Mouse (Mus musculus) layer of hippocampus, adult 9-10 months (tissue): ENCODE results near the gene Cmas.

Experiments
- DNase-seq: peaks from one replicate; pipeline ENCODE4 v3.0.0; 2022; ENCODE audit warnings: low spot score

Gene Cmas

DNA sequence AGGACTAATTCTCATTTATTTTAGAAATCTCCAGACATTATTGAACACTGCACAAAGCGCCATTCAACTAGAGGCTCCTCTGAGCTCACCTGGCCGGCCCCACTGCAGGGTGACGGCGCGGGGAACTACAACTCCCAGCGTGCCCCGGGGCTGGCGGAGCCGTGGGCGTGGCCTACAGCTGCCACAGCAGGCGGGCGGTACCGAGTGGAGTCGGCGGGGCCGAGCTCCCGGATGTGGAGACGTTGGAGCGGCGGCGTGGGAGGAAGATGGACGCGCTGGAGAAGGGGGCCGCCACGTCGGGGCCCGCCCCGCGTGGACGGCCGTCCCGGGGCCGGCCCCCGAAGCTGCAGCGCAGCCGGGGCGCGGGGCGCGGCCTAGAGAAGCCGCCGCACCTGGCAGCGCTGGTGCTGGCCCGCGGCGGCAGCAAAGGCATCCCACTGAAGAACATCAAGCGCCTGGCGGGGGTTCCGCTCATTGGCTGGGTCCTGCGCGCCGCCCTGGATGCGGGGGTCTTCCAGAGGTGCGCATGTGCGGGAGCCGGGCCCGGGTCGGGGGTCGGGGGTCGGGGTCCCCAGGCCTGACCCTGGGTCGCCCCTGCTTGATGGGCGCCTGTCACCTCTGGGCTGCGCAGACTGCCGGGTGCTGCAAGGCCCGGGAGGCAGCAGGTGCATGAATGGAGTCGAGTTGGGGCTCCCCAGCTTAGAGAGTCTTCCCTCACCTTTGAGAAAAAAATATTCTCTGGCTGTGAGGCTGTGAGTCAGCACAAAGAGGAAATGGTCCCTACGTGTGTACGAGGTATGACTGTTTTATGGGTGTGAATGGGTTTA is at the start of gene Cmas:
TSS of gene Cmas (plus strand) at position 180 of the 827 bp plus-strand sequence.
- peak; percentile 59 for DNase-seq

DNA sequence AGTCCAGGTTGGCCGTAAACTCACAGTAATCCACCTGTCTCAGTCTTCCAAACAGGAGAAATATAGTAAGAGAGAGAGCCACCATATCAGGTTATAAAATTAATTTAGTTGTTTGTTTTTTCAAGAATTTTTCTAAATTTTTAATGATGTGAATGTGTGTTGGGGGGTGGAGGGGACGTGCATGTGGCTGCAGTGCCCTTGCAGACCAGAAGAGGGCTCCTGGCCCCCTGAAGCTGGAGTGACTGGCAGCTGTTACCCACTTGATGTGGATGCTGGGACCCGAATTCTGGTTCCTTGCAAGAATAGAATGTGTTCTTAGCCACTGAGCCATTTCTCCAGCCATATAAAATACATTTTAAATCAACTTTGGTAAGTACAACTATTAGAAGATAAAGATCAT is 49.8 kb upstream of the Cmas start:
- no peak for DNase-seq

- DNase-seq: no peak
Observed at GRCm38 (mm10) chr6:142708369-142708768, 48.1 kb upstream of the Cmas start.

- DNase-seq: no peak
Observed at GRCm38 (mm10) chr6:142710690-142711089, 45.8 kb upstream of the Cmas start.

DNA sequence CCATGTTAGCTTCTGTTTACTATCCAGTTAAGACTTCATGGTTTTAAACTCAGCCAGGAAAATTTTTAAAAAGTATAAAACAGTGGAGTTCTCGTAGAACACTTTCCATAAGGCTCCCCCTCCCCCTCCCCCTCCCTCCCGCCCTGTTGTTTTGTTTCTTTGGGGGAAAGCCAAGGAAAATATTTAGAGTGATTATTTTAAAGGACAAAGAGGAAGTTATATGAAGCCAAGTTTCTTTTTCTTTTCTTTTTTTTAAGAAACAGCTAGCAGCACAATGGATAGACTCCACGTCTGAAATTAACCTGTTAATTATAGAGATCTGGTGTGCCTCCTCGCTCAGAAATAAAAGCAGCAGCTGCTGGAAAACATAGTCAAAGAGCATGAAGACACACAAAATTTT is 45.4 kb upstream of the Cmas start:
- no peak for DNase-seq

DNA sequence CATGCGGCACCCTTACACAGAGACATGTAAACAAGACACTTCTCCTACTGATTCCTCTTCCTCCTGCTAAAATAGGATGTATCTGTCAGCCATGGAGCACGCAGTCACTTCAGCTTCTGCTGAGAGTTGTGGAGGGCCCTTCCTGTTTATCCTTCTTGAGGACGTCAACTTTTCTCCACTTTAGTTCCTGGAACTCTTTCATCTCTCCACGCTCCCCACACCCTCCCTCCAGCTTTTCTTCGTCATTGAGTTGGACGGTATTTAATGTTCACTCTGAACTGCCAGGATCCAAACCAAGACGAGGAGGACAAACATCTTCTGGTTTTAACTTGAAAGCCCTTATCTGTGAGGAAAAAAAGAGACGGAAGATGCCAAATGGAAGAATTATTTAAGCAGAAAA is 41.5 kb upstream of the Cmas start:
- DNase-seq: no peak

- no peak for DNase-seq
Observed at GRCm38 (mm10) chr6:142717186-142717585, 39.3 kb upstream of the Cmas start.

DNA sequence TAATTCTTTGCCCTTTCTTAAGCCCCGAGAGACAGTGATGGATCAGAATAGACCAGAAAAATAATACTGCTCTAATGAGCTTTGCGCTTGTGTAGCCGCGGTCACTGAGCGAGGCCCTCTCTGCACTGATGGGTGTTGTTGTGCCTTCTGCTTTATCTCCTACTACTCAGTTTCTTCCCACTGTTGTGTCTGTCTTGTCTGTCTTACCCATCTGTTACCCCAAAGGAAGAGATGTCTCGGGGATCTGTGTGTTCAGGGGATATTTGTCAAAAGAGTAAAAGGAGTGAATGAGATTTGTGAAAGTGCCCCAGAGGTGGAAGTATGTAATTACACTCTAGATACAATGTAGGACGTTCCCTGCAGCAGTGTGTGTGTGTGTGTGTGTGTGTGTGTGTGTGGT is 38.3 kb upstream of the Cmas start:
- peak; percentile 11 for DNase-seq

GRCm38 (mm10) chr6:142720641-142721040 is 35.8 kb upstream of the Cmas start:
- DNase-seq: no peak

- DNase-seq: no peak
Observed at GRCm38 (mm10) chr6:142721731-142722130, 34.8 kb upstream of the Cmas start.

GRCm38 (mm10) chr6:142726032-142726431 is 30.5 kb upstream of the Cmas start:
- no peak for DNase-seq

DNA sequence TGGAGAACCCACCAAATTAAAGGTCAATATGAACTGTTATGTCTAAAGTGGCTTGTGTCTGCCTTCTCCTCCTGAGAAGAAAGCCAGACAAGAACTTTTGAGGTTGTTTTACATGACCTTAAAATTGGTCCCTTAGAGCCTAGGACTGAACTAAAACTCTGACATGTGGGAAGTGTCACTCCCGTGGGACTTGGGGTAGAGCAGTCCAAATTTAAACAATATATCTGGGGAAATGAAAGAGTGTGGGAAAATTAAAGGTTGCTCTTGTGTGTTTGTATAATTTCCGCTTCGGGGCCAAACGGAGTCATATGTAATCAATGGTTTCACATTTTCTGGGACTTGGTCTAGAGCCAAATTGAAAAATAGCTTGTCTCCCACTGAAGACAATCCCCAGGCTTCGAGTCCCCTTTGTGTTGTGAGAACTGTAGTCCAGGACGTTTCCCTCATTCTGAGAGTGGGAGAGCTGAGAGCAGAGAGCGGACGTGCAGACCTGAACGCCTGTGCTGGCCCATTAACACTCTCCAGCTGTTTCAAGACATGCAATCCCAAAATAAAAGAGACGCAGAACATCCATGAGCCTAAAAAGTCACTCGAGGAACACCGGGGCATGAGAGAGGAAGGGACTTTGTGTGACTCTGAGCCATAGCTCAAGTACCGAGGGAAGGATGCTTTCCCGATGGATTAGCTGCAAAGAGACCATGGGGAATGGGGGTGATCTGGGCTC is 23.8 kb upstream of the Cmas start:
- DNase-seq: no peak

GRCm38 (mm10) chr6:142735302-142736005 is 21.0 kb upstream of the Cmas start:
- no peak for DNase-seq

DNA sequence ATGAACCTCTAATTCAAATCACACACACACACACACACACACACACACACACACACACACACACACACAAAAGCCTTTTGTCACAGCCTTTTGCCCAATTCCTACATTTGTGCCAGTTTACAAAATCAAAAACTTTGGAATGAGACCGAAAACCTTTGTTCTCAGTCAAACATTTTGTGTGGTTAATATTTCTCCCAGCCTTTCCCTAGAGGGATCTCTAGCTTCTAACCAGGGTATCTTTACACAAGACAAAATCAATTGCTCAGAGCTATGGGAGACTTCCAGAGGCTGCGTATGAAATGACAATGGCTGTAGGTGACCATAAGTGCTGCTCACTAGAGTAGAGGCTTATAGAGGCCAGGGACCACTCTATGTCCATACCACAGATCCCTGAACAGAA is 18.3 kb upstream of the Cmas start:
- DNase-seq: no peak

GRCm38 (mm10) chr6:142738637-142739036 is 17.8 kb upstream of the Cmas start:
- DNase-seq: no peak

DNA sequence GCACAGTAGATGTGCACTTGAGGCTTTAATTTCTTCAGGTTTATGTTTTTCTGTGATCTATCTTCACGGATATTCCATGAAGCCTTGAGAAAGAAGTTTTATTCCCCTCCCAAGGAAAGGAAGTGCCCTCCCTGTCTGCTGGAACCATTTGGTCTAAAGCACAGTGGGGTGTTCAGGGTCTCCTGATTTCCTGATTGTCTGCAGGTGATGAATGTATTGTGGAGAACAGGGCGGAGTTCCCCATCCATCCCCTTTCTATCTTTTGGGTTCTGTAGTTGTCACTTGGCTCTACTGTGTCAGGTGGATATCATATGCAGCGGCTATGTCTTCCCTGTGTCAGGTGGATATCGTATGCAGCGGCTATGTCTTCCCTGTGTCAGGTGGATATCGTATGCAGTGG is 14.7 kb upstream of the Cmas start:
- DNase-seq: no peak

- no peak for DNase-seq
Observed at GRCm38 (mm10) chr6:142743193-142743592, 13.3 kb upstream of the Cmas start.

- DNase-seq: no peak
Observed at GRCm38 (mm10) chr6:142745484-142745883, 11.0 kb upstream of the Cmas start.

GRCm38 (mm10) chr6:142746765-142747164 is 9.7 kb upstream of the Cmas start:
- DNase-seq: no peak

GRCm38 (mm10) chr6:142747165-142747564 is 9.3 kb upstream of the Cmas start:
- DNase-seq: no peak

DNA sequence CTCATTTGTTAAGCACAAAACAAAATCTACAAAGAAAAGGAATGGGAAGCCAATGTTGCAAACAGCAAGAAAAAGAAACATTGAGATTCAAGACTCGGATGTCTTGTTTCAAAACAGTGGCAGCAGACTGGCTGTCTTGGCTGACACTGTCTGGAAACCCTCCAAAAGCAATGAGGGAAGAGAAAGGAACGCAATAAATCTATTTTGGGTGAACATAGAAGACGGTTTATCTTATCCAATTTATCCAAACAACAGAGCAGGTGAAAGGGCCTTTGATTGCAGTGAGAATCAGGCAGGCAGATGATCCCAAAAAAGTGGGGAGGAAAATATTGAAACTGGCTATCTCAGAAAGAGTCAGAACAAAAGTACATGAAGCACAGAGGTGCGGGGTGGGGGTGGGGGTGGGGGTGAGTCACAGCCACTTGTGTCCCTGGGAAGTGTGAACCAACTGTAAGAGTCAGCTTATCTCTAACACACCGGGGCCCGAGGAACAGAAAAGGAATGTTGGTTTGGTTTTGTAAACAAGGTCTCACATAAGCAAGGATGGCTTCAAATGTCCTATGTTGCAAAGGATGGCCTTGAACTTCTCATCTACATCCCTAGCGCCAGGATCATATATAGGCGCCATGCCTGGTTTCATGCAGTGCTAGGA is 8.3 kb upstream of the Cmas start:
- no peak for DNase-seq

- DNase-seq: no peak
Observed at GRCm38 (mm10) chr6:142751365-142751764, 5.1 kb upstream of the Cmas start.
